ENCODE assay signal across 15 mouse cellular contexts in genomic region chr11:56627659-56628058, GRCm38 (mm10).
A peak's percentile ranks its signal among the peaks of the same experiment; 100 is the strongest.
DNase-seq lines count a peak whose midpoint lies in the region; ATAC-seq lines count a peak whose summit lies in the region.
"Had no signal": no experiment of that assay in that cellular context is flagged by ENCODE, and none has a peak within 500 bp of the region (broad histone marks: within the 10 kb centered on the region; RNA-seq: fewer than 3 reads in every experiment).

No protein-coding gene starts in this region.

- no peak overlapping the region for H3K4me3 ChIP-seq in kidney, embryonic 14.5 days (ENCODE audit: low read length)
- H3K4me3 ChIP-seq in liver, embryonic 11.5 days (ENCODE audit: low read depth, low read length) = no peak overlapping the region
- H3K4me3 ChIP-seq: midbrain, embryonic 13.5 days had no signal

- H3K9ac ChIP-seq in kidney, embryonic 14.5 days (ENCODE audit: low read depth, low read length) = no peak overlapping the region
- no peak overlapping the region for H3K9ac ChIP-seq in liver, embryonic 11.5 days (ENCODE audit: low read depth, low read length)
- H3K9ac ChIP-seq: liver, embryonic 14.5 days; midbrain, embryonic 13.5 days had no signal

- no peaks in the 10 kb centered on the region for H3K27me3 ChIP-seq in kidney, embryonic 14.5 days (ENCODE audit: control insufficient read depth, insufficient read depth, low read length)
- H3K27me3 ChIP-seq in liver, embryonic 11.5 days (replicated peaks; ENCODE audit: control insufficient read depth, insufficient read depth, low read length) = no peaks in the 10 kb centered on the region
- H3K27me3 ChIP-seq: midbrain, embryonic 13.5 days; Patski had no signal

- ATAC-seq in kidney, embryonic 14.5 days (ENCODE audit: low FRiP score, low TSS enrichment) = no peak
- ATAC-seq in liver, embryonic 11.5 days (replicated peaks; ENCODE audit: low FRiP score) = no peak
- ATAC-seq: intestine, postnatal 0 days; midbrain, embryonic 13.5 days; Patski had no signal

- no peaks in the 10 kb centered on the region for H3K9me3 ChIP-seq in kidney, embryonic 14.5 days (ENCODE audit: control insufficient read depth, low read length)
- H3K9me3 ChIP-seq in liver, embryonic 11.5 days (ENCODE audit: control insufficient read depth, low read length) = no peaks in the 10 kb centered on the region
- H3K9me3 ChIP-seq: midbrain, embryonic 13.5 days had no signal

- WGBS in kidney, embryonic 14.5 days = 47% methylated on average over 3 of the region's 3 CpGs
- WGBS in liver, embryonic 11.5 days = 59% methylated on average over 3 of the region's 3 CpGs

- H3K4me1 ChIP-seq in kidney, embryonic 14.5 days (ENCODE audit: control insufficient read depth, insufficient read depth, low read length) = no peaks in the 10 kb centered on the region
- H3K4me1 ChIP-seq in liver, embryonic 11.5 days (replicated peaks; ENCODE audit: control insufficient read depth, insufficient read depth, low read length) = no peaks in the 10 kb centered on the region
- H3K4me1 ChIP-seq: midbrain, embryonic 13.5 days had no signal

- peak; percentile 0 for DNase-seq in cerebellum, adult 11 months
- no peak for DNase-seq in cerebellum, adult 18-20 months
- peak; percentile 1 for DNase-seq in kidney, postnatal 4 days
- DNase-seq in left cerebral cortex, postnatal 14 days (ENCODE audit: low spot score in 2 of 2) = peak; percentile 28 to 34
- DNase-seq in telencephalon, adult 2 months (ENCODE audit: low read depth, low spot score) = peak; percentile 48
- no peak for DNase-seq in adrenal gland, postnatal 36 days
- no peak for DNase-seq in liver, embryonic 11.5 days (ENCODE audit: low spot score)
- DNase-seq: adrenal gland, adult 8-10 months; kidney, postnatal 36 days had no signal

- no peak overlapping the region for H3K27ac ChIP-seq in kidney, embryonic 14.5 days (ENCODE audit: low read depth, low read length)
- H3K27ac ChIP-seq in liver, embryonic 11.5 days (ENCODE audit: low read depth, low read length) = no peak overlapping the region
- H3K27ac ChIP-seq: liver, embryonic 14.5 days; midbrain, embryonic 13.5 days had no signal

- intact Hi-C loops in left cerebral cortex, postnatal 14 days (cut with DNase I) = no loop called here

- no peak overlapping the region for H3K4me2 ChIP-seq in kidney, embryonic 14.5 days (replicated peaks; ENCODE audit: low read depth, low read length)
- no peak overlapping the region for H3K4me2 ChIP-seq in liver, embryonic 11.5 days
- H3K4me2 ChIP-seq: heart, embryonic 11.5 days; midbrain, embryonic 13.5 days had no signal

- no peaks in the 10 kb centered on the region for H3K36me3 ChIP-seq in kidney, embryonic 14.5 days (ENCODE audit: control insufficient read depth, insufficient read depth, low read length)
- H3K36me3 ChIP-seq in liver, embryonic 11.5 days (ENCODE audit: control insufficient read depth, insufficient read depth, low read length) = no peaks in the 10 kb centered on the region
- H3K36me3 ChIP-seq: midbrain, embryonic 13.5 days had no signal

Comparison
In these comparisons a context has a peak if more than half of its experiments do, and no peak if none do; other contexts are left out.
1. DNase-seq: peak in cerebellum, adult 11 months (single experiment), kidney, postnatal 4 days (2 of 2), left cerebral cortex, postnatal 14 days (2 of 2) and telencephalon, adult 2 months (single experiment); none in cerebellum, adult 18-20 months (0 of 2), adrenal gland, postnatal 36 days (0 of 2) and liver, embryonic 11.5 days (single experiment).